Mouse (Mus musculus) heart, embryonic 14.5 days (tissue): ENCODE measurements around the gene Epc2. TPM values are rescaled to one million over a fixed set of nuclear protein-coding genes. Genes with fewer than 3 reads are reported as not detected.

ENCODE experiments used
- ATAC-seq: fragments of 200-750 bp; cut with Nextera tagmentation; 2 replicates; pipeline ENCODE4 v1.8.0; 2017; ENCODE audit warnings: low read depth, moderate TSS enrichment; ENCODE audit not compliant: insufficient number of reproducible peaks, insufficient read depth, low FRiP score
- H3K27ac ChIP-seq, 2 experiments: fragments of 200-500 bp in 1 of 2; fragments of 300-500 bp in 1 of 2; sonication (generic) in 1 of 2; replicated peaks in 1 of 2; 2 replicates each; pipeline ENCODE4 v1.5.1; 2012 to 2014; ENCODE audit warnings: low read depth in 2 of 2, low read length in 2 of 2, control low read depth in 1 of 2, mild to moderate bottlenecking in 1 of 2, mixed read lengths in 1 of 2; ENCODE audit not compliant: control insufficient read depth in 1 of 2, insufficient read depth in 1 of 2
- H3K27me3 ChIP-seq: fragments of 300-500 bp; sonication (generic); 2 replicates; pipeline ENCODE4 v1.6.1; 2014; ENCODE audit warnings: mild to moderate bottlenecking, low read length, control low read depth; ENCODE audit not compliant: control insufficient read depth, insufficient read depth
- H3K36me3 ChIP-seq: fragments of 300-500 bp; sonication (generic); 2 replicates; pipeline ENCODE4 v1.6.1; 2014; ENCODE audit warnings: mild to moderate bottlenecking, control low read depth, low read length, mixed read lengths; ENCODE audit not compliant: control insufficient read depth, insufficient read depth
- H3K4me1 ChIP-seq, 2 experiments: fragments of 200-500 bp in 1 of 2; fragments of 300-500 bp in 1 of 2; sonication (generic) in 1 of 2; 2 replicates each; pipeline ENCODE4 v1.6.1; 2012 to 2014; ENCODE audit warnings: low read length in 2 of 2, control low read depth in 1 of 2, mixed read lengths in 1 of 2; ENCODE audit not compliant: control insufficient read depth in 2 of 2, insufficient read depth in 2 of 2
- H3K4me2 ChIP-seq: fragments of 300-500 bp; sonication (generic); 2 replicates; pipeline ENCODE4 v1.6.1; 2014; ENCODE audit warnings: mild to moderate bottlenecking, low read length
- H3K4me3 ChIP-seq, 2 experiments: fragments of 200-500 bp in 1 of 2; fragments of 300-500 bp in 1 of 2; sonication (generic) in 1 of 2; 2 replicates each; pipeline ENCODE4 v1.5.1; 2012 to 2014; ENCODE audit warnings: low read length in 2 of 2, mild to moderate bottlenecking in 2 of 2, control low read depth in 1 of 2, low read depth in 1 of 2, moderate library complexity in 1 of 2; ENCODE audit not compliant: control insufficient read depth in 1 of 2, insufficient read depth in 1 of 2
- H3K9ac ChIP-seq: fragments of 300-500 bp; sonication (generic); 2 replicates; pipeline ENCODE4 v1.6.1; 2014; ENCODE audit warnings: mild to moderate bottlenecking, low read length
- H3K9me3 ChIP-seq: fragments of 300-500 bp; sonication (generic); 2 replicates; pipeline ENCODE4 v1.6.1; 2016; ENCODE audit warnings: low read length, control low read depth; ENCODE audit not compliant: control insufficient read depth
- WGBS: fragments of 180-500 bp; shearing (Covaris S2); extraction: QIAGEN DNeasy Blood & Tissue Kit; methylation state at CpG from one replicate; pipeline ENCODE4 v1.1.7; 2014; 5-methylcytosine and 5-hydroxymethylcytosine counted together
- polyA plus RNA-seq: library from polyadenylated mRNA; unstranded; fragments of >200 nt; fragmentation: Nextera tagmentation; extraction: Ambion mirVana; gene quantifications from 2 replicates; pipeline ENCODE4 v1.2.1, GENCODE M21; 2014

Gene Epc2
- polyA plus RNA-seq, 1 experiment from 2014 or later, result 7.3 TPM

DNA sequence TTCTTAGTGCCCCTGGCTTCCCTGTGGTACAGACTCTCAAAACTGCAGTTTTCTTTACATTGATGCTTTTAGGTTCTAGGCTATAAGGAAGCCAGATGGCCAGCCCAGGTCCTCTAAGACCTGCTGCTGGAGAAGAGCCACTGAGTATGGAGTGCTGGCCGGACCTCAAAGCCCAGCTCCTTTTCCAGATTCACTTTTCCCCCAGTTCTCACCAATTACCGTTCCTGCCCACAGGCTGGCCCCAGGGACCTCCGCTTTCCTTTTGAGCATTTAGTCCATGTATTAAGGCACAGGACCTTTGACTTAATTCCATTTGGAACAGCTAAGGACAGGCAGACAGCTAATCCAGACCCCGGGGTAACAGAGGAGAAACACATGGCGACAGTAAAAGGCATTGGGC is 139.2 kb downstream of the Epc2 start:
- H3K4me1 ChIP-seq, result no peaks in the 10 kb centered on the region
- H3K4me3 ChIP-seq, result no peak overlapping the region
- H3K27me3 ChIP-seq, result no peaks in the 10 kb centered on the region
- no peak overlapping the region for H3K27ac ChIP-seq
- no peak overlapping the region for H3K9ac ChIP-seq
- WGBS, result 66% methylated on average over 5 of the region's 5 CpGs
- no peaks in the 10 kb centered on the region; the same call in 1 of the 2 replicates for H3K9me3 ChIP-seq
- no peak for ATAC-seq
- no peak overlapping the region for H3K4me2 ChIP-seq
- no peaks in the 10 kb centered on the region for H3K36me3 ChIP-seq

DNA sequence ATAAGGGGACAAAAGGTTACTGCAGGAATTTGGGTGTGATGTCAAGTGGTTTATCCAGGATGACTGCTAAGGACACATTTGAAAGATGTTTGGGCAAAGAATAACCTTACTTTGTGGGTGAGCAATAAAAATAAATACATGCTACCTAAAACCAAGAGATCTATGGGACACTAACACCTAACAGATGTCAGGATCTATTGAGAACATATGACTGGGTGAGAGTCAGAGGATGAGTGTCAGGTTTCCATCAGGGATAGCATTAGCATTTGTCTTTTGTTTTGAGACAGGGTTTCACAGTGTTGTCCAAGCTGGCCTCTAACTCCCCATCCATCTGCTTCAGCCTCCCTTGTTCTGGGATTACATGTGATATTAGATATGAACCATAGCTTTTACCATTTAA is 141.6 kb downstream of the Epc2 start:
- no peaks in the 10 kb centered on the region for H3K4me1 ChIP-seq
- H3K9ac ChIP-seq, result no peak overlapping the region
- no peaks in the 10 kb centered on the region for H3K27me3 ChIP-seq
- no peak overlapping the region for H3K4me3 ChIP-seq
- H3K9me3 ChIP-seq, result no peaks in the 10 kb centered on the region; the same call in 1 of the 2 replicates
- no peak overlapping the region for H3K4me2 ChIP-seq
- H3K36me3 ChIP-seq, result no peaks in the 10 kb centered on the region
- ATAC-seq, result no peak
- H3K27ac ChIP-seq, result no peak overlapping the region

DNA sequence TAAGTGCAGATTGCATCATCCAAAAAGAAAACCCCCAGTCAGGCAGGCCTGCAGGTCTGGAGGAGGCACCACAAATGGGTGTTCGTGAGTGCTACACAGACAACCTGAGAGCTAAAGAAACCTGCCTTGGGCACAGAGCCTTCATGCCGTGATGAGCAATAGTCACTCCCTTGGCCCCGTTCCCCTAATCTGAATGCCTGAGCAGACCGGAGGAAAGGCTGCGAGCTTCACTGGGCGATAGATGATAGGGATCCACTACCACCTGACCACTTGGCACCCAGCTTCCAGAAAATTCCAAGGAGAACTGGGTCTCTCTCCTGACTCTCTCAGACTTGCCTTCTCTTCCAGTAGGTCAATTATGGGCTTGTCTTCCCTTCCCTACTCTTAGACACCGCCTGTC is 143.6 kb downstream of the Epc2 start:
- Histone ChIP-seq H3K4me2 (no peak overlapping the region), H3K4me3 (no peak overlapping the region)
- 83% methylated on average over 7 of the region's 7 CpGs for WGBS

DNA sequence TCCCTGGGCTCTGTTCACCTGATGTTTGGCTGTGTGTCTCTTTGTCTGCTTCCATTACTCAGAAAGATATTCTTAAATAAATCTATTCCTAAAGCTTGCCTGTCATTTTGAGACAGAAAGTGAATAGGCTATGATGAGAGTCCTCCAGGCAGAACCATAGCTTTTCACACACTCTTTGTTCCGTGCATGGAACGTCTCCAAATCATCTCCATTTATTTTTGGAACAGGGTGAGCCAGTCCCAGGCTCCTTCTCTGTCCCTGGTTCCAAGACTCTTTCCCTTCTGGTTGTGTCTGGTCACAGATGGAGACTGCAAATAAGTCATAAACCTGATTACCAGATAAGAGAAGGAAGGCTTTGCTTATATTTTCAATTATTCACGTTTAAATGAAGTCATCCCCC is 145.0 kb downstream of the Epc2 start:
- Histone ChIP-seq H3K27ac (no peak overlapping the region), H3K36me3 (no peaks in the 10 kb centered on the region), H3K9me3 (no peaks in the 10 kb centered on the region), H3K4me3 (no peak overlapping the region), H3K4me1 (no peaks in the 10 kb centered on the region), H3K27me3 (no peaks in the 10 kb centered on the region), H3K4me2 (no peak overlapping the region), H3K9ac (no peak overlapping the region)
- WGBS, result 62% methylated on average over 3 of the region's 3 CpGs
- no peak for ATAC-seq

More for the DNA sequence above, 143.6 kb downstream of the Epc2 start:
- Histone ChIP-seq H3K36me3 (no peaks in the 10 kb centered on the region), H3K9ac (no peak overlapping the region), H3K9me3 (no peaks in the 10 kb centered on the region), H3K27me3 (no peaks in the 10 kb centered on the region), H3K4me1 (no peaks in the 10 kb centered on the region), H3K27ac (no peak overlapping the region)
- no peak for ATAC-seq

DNA sequence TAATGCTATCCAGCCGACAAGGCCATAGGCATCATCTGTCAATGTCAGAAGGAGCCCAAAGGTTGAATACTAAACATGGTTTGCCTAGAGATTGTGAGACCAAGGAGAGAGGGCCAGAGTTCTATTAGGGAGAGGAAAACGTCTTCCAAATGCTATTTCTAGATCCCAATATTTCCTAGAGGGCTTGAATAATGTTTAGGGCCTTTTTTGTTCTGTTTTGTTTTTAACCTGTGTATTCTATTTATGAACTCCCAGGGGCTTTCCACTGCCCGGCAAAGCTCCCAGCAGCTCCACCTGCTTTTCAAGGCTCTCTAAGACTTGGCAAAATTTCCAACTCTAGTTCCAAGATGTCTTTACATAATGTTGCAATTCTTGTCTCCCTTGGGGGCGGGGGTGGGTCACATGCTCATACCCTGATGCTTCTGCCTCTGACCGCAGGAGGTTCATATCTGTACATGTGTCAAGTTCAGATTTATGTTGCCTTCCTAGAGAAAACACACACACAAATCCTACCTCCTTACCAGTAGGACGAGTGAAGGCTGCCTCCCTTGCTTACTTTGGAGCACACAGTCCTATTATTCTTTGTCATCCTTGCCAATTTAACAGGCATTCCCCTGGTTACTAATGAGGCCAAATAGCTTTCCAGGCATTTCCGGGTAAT is 148.9 kb downstream of the Epc2 start:
- no peak for ATAC-seq
- Histone ChIP-seq H3K9me3 (no peaks in the 10 kb centered on the region), H3K36me3 (no peaks in the 10 kb centered on the region), H3K27ac (no peak overlapping the region), H3K4me3 (no peak overlapping the region), H3K4me2 (no peak overlapping the region), H3K4me1 (no peaks in the 10 kb centered on the region), H3K27me3 (no peaks in the 10 kb centered on the region), H3K9ac (no peak overlapping the region)
- WGBS, result 63% methylated on average over 7 of the region's 7 CpGs

Other genes starting within 250 kb of the Epc2 start
- gene Kif5c, start 167.8 kb downstream of the Epc2 start, polyA plus RNA-seq, result 0.75 and 1.1 TPM in 2 replicates